Mouse (Mus musculus) olfactory bulb, adult 2 months (tissue): ENCODE measurements around the gene Ppp1r13b. TPM values are rescaled to one million over a fixed set of nuclear protein-coding genes. Genes with fewer than 3 reads are reported as not detected.

Experiments used
- H3K27ac ChIP-seq: fragments of 200-500 bp; 2 replicates; pipeline ENCODE4 v1.5.1; 2012; ENCODE audit warnings: low read depth, low read length; ENCODE audit not compliant: insufficient read depth
- H3K4me1 ChIP-seq: fragments of 200-500 bp; 2 replicates; pipeline ENCODE4 v1.6.1; 2012; ENCODE audit warnings: low read length; ENCODE audit not compliant: control insufficient read depth, insufficient read depth
- H3K4me3 ChIP-seq: fragments of 200-500 bp; 2 replicates; pipeline ENCODE4 v1.5.1; 2012; ENCODE audit warnings: mild to moderate bottlenecking, low read depth, low read length, moderate library complexity; ENCODE audit not compliant: insufficient read depth
- CTCF ChIP-seq: fragments of 200-500 bp; IDR thresholded peaks from 2 replicates; pipeline ENCODE4 v1.5.1; 2012; ENCODE audit warnings: low read depth, mild to moderate bottlenecking, low read length, moderate library complexity; ENCODE audit not compliant: insufficient read depth
- POLR2A ChIP-seq: fragments of 200-500 bp; IDR thresholded peaks from 2 replicates; pipeline ENCODE4 v1.6.1; 2012; ENCODE audit warnings: mild to moderate bottlenecking, low read depth, low read length, moderate library complexity; ENCODE audit not compliant: insufficient read depth
- WGBS: fragments of 180-500 bp; shearing (Covaris S2); methylation state at CpG from one replicate; pipeline ENCODE4 v1.1.7; 2018; 5-methylcytosine and 5-hydroxymethylcytosine counted together
- polyA plus RNA-seq: library from polyadenylated mRNA; stranded (reverse); fragments of >200 nt; gene quantifications from 2 replicates; pipeline ENCODE4 v1.2.4, GENCODE M21; 2012; ENCODE audit warnings: low replicate concordance; ENCODE audit not compliant: missing spikeins, insufficient read depth, insufficient read length

Ppp1r13b gene
- polyA plus RNA-seq, 1 experiment = not detected

DNA sequence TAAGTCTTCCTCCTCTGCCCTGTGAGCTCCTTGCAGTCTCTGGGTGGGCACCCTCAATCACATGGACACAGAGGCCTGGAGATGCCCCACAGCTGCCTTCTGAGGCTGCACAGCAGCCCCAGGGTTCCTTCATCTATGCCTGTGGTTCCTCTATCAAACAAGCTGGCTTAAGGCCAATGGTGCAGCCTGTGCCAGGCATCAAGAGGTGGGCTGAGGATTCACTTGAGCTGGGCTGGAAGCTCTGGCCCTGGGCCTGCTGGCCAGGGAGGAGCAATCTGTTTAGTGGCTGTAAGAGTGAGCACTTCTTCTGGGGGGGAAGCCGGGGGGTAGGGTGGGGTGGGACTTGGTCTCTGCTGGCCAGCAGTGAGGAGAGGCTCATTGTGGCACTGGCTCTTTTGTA, 19.4 kb upstream of the Ppp1r13b start:
- H3K4me1 ChIP-seq = peaks cover 12% of the 10 kb centered on the region
- WGBS = 67% methylated on average over 1 of the region's 1 CpGs

GRCm38 (mm10) chr12:111923117-111923516, 15.2 kb upstream of the Ppp1r13b start:
- no peak for TF ChIP-seq CTCF
- TF ChIP-seq POLR2A = no peak
- H3K27ac ChIP-seq = no peak overlapping the region
- peaks cover 14% of the 10 kb centered on the region for H3K4me1 ChIP-seq
- WGBS = 90% methylated on average over 6 of the region's 6 CpGs
- no peak overlapping the region for H3K4me3 ChIP-seq

More for the DNA sequence above, 19.4 kb upstream of the Ppp1r13b start:
- H3K27ac ChIP-seq = no peak overlapping the region
- no peak overlapping the region for H3K4me3 ChIP-seq
- TF ChIP-seq CTCF = no peak
- TF ChIP-seq POLR2A = no peak

- H3K27ac ChIP-seq = no peak overlapping the region
- H3K4me3 ChIP-seq = no peak overlapping the region
- no peak for TF ChIP-seq CTCF
- TF ChIP-seq POLR2A = no peak
- 49% methylated on average over 9 of the region's 9 CpGs for WGBS
- peaks cover 7% of the 10 kb centered on the region for H3K4me1 ChIP-seq
Observed at GRCm38 (mm10) chr12:111920046-111920445, 12.1 kb upstream of the Ppp1r13b start.

- Histone ChIP-seq H3K27ac (no peak overlapping the region), H3K4me3 (no peak overlapping the region), H3K4me1 (peaks cover 5% of the 10 kb centered on the region)
- 64% methylated on average over 12 of the region's 12 CpGs for WGBS
- no peak for TF ChIP-seq POLR2A
Observed at GRCm38 (mm10) chr12:111916514-111917217, 8.8 kb upstream of the Ppp1r13b start.

GRCm38 (mm10) chr12:111915781-111916180, 7.9 kb upstream of the Ppp1r13b start:
- H3K4me1 ChIP-seq = peaks cover 5% of the 10 kb centered on the region
- WGBS = 96% methylated on average over 6 of the region's 6 CpGs
- TF ChIP-seq CTCF (no peak), POLR2A (no peak)

GRCm38 (mm10) chr12:111914031-111914430, 6.1 kb upstream of the Ppp1r13b start:
- no peak overlapping the region for H3K27ac ChIP-seq
- H3K4me3 ChIP-seq = no peak overlapping the region
- 72% methylated on average over 3 of the region's 3 CpGs for WGBS
- no peaks in the 10 kb centered on the region; the same call in 1 of the 2 replicates for H3K4me1 ChIP-seq
- TF ChIP-seq POLR2A = no peak
- TF ChIP-seq CTCF = no peak

More at GRCm38 (mm10) chr12:111915781-111916180, 7.9 kb upstream of the Ppp1r13b start:
- Histone ChIP-seq H3K27ac (no peak overlapping the region), H3K4me3 (no peak overlapping the region)

GRCm38 (mm10) chr12:111912802-111913201, 4.9 kb upstream of the Ppp1r13b start:
- WGBS = 83% methylated on average over 7 of the region's 7 CpGs
- no peak overlapping the region for H3K4me3 ChIP-seq
- TF ChIP-seq POLR2A (no peak), CTCF (no peak)
- peaks cover 10% of the 10 kb centered on the region for H3K4me1 ChIP-seq
- H3K27ac ChIP-seq = no peak overlapping the region

GRCm38 (mm10) chr12:111911796-111912195, 3.9 kb upstream of the Ppp1r13b start:
- Histone ChIP-seq H3K4me3 (no peak overlapping the region), H3K27ac (no peak overlapping the region), H3K4me1 (peaks cover 10% of the 10 kb centered on the region)
- 93% methylated on average over 2 of the region's 2 CpGs for WGBS
- TF ChIP-seq POLR2A (no peak), CTCF (no peak)

GRCm38 (mm10) chr12:111911171-111911760, 3.4 kb upstream of the Ppp1r13b start:
- 92% methylated on average over 15 of the region's 15 CpGs for WGBS
- Histone ChIP-seq H3K4me3 (no peak overlapping the region), H3K27ac (no peak overlapping the region), H3K4me1 (peaks cover 10% of the 10 kb centered on the region)
- no peak for TF ChIP-seq CTCF
- no peak for TF ChIP-seq POLR2A
